ENCODE assay signal across 16 mouse cellular contexts in the genomic region with DNA sequence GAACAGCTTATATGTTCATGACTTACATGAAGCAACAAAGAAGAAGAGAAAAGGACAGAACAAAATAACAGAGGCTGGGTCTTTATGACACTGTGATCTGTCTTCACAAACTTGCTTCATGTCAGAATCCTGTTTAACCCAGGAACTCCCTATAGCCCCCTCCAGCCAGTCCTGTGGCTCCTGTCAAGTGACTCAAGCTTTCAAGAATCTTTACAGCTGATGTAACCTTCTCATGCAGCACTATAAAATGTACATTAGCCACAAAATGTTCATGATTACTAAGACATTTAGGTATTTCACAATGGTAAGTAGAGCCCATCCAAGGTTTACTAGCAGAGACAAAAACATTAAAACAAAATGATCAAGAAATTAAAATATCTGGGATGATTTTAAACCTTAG.
"Had no signal": no experiment of that assay in that cellular context is flagged by ENCODE, and none has a peak within 500 bp of the region (broad histone marks: within the 10 kb centered on the region; RNA-seq: fewer than 3 reads in every experiment).

No protein-coding gene starts in this region.

- H3K36me3 ChIP-seq: limb, embryonic 10.5 days; midbrain, embryonic 15.5 days; neural tube, embryonic 13.5 days; stomach, embryonic 15.5 days had no signal

- H3K27ac ChIP-seq: midbrain, embryonic 15.5 days had no signal

- H3K9ac ChIP-seq: stomach, embryonic 15.5 days had no signal

- ATAC-seq: midbrain, embryonic 15.5 days had no signal

- DNase-seq: kidney, adult 11 months; kidney, adult 9 months; kidney, postnatal 36 days; lung, embryonic 14.5 days; lung, postnatal 10 days; lung, postnatal 4 days; retina, postnatal 1 day; right cerebral cortex, postnatal 4 days; thymus, adult 2 months; thymus, postnatal 36 days had no signal

- H3K9me3 ChIP-seq: limb, embryonic 10.5 days; midbrain, embryonic 15.5 days; neural tube, embryonic 13.5 days; stomach, embryonic 15.5 days had no signal

- H3K4me2 ChIP-seq: midbrain, embryonic 11.5 days had no signal

- H3K27me3 ChIP-seq: megakaryocyte, embryonic 14.5 days; midbrain, embryonic 15.5 days; neural tube, embryonic 13.5 days; stomach, embryonic 15.5 days had no signal
